Mouse (Mus musculus) neural tube, embryonic 11.5 days (tissue): ENCODE measurements around the gene Cyth1. TPM values are rescaled to one million over a fixed set of nuclear protein-coding genes. Genes with fewer than 3 reads are reported as not detected.

Experiments
- ATAC-seq: fragments of 200-750 bp; cut with Nextera tagmentation; 2 replicates; pipeline ENCODE4 v1.8.0; 2017; ENCODE audit warnings: moderate number of reproducible peaks, mild to moderate bottlenecking, moderate TSS enrichment, moderate library complexity; ENCODE audit not compliant: insufficient read depth, low FRiP score, low TSS enrichment
- DNase-seq: peaks from one replicate; pipeline ENCODE4 v3.0.0-alpha.2; 2015; ENCODE audit warnings: low spot score
- H3K27ac ChIP-seq: fragments of 300-500 bp; sonication (generic); 2 replicates; pipeline ENCODE4 v1.5.1; 2014; ENCODE audit warnings: low read depth, mild to moderate bottlenecking, low read length
- H3K27me3 ChIP-seq: fragments of 300-500 bp; sonication (generic); 2 replicates; pipeline ENCODE4 v1.6.1; 2014; ENCODE audit warnings: mild to moderate bottlenecking, low read length, mixed read lengths; ENCODE audit not compliant: control insufficient read depth, insufficient read depth
- H3K36me3 ChIP-seq: fragments of 300-500 bp; sonication (generic); 2 replicates; pipeline ENCODE4 v1.6.1; 2014; ENCODE audit warnings: mild to moderate bottlenecking, low read length, moderate library complexity, mixed read lengths; ENCODE audit not compliant: control insufficient read depth, insufficient read depth
- H3K4me1 ChIP-seq: fragments of 300-500 bp; sonication (generic); 2 replicates; pipeline ENCODE4 v1.6.1; 2014; ENCODE audit warnings: low read length, mixed read lengths; ENCODE audit not compliant: control insufficient read depth, insufficient read depth
- H3K4me2 ChIP-seq: fragments of 300-500 bp; sonication (generic); 2 replicates; pipeline ENCODE4 v1.6.1; 2014; ENCODE audit warnings: low read depth, mild to moderate bottlenecking, moderate library complexity
- H3K4me3 ChIP-seq: fragments of 300-500 bp; sonication (generic); 2 replicates; pipeline ENCODE4 v1.5.1; 2014; ENCODE audit warnings: low read depth, low read length
- H3K9ac ChIP-seq: fragments of 300-500 bp; sonication (generic); 2 replicates; pipeline ENCODE4 v1.6.1; 2014; ENCODE audit warnings: mild to moderate bottlenecking, low read length
- H3K9me3 ChIP-seq: fragments of 300-500 bp; sonication (generic); 2 replicates; pipeline ENCODE4 v1.6.1; 2016; ENCODE audit warnings: low read length; ENCODE audit not compliant: control insufficient read depth
- WGBS: fragments of 180-500 bp; shearing (Covaris S2); extraction: QIAGEN DNeasy Blood & Tissue Kit; methylation state at CpG from one replicate; pipeline ENCODE4 v1.1.7; 2014; 5-methylcytosine and 5-hydroxymethylcytosine counted together
- polyA plus RNA-seq: library from polyadenylated mRNA; unstranded; fragments of >200 nt; fragmentation: Nextera tagmentation; extraction: Ambion mirVana; gene quantifications from 2 replicates; pipeline ENCODE4 v1.2.1, GENCODE M21; 2014

Cyth1 gene
- polyA plus RNA-seq: 15.6 and 15.8 TPM in 2 replicates

DNA sequence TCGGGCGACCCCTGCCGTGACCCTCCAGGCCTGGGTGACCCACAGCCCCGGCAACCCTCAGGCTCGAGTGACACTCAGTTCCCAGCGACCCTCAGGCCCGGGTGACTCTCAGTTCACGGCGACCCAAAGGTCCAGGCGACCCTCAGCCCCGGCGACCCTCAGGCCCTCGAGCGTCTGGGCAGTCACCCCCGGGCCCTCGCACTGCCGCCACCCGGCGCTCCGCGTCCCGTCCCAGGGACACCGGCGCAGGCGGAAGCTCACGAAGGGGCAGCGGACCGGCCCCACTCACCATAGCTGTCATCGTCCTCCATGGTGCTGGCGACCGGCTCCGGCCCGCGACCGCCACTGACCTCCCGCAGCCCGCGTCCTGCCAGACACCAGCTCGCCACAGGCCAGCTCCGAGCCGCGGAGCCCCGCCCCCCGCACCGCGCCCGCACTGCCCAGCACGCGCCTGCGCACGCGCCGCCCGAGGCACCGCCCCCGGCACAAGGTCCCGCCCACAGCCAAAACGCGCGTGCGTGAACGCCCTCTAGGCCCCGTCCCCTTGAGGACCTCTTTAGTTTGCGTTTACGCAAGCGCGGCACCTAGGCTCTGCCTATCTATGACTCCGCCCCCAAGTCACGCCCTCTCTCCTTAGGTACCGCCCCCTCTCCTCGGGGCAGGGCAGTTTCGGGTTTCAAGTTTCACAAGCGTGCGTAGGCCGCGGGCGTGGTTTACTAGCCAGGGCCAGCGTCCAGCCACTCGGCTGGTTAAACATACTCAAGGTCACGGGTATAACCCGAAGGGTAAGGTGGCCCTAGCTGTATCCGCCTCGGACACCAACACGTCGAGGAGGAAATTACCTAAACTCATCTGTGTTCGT lies at the start of gene Cyth1:
Gene Cyth1 (minus strand): TSS at position 443 of the 862 bp plus-strand sequence.
- no peaks in the 10 kb centered on the region for H3K27me3 ChIP-seq
- H3K4me2 ChIP-seq: peak within 1 kb of the TSS; percentile 94
- H3K27ac ChIP-seq: peak within 1 kb of the TSS; percentile 46; the same call in 1 of the 2 replicates
- H3K4me1 ChIP-seq: peaks cover 11% of the 10 kb centered on the region
- peak within 1 kb of the TSS; percentile 83 for H3K9ac ChIP-seq
- no peaks in the 10 kb centered on the region for H3K9me3 ChIP-seq
- DNase-seq (peak; percentile 99), ATAC-seq (peak; percentile 93)
- WGBS: under 1% methylated on average over 74 of the region's 86 CpGs
- H3K4me3 ChIP-seq: peak within 1 kb of the TSS; percentile 83
- H3K36me3 ChIP-seq: no peaks in the 10 kb centered on the region

DNA sequence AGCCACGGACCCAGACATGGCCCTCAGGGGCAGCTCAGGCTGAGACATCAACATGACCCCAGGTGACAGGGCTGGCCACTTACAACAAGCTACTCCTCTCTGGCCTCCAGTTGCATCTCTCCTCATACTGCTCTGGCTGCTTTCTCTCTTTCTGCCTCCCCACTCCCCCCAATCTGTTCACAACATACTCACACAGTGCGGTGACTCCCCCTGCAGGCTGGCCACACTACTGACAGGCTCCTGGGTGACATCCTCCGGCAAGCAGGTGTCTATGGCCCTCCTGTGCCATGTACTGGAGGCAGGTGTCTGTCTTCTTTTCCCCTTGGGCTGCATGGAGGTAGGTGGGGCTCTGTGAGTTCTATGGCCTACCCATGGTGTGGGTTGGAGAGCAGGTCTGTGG lies 49.6 kb upstream of the Cyth1 start:
- H3K9ac ChIP-seq: no peak overlapping the region
- 75% methylated on average over 3 of the region's 3 CpGs for WGBS
- DNase-seq: no peak

DNA sequence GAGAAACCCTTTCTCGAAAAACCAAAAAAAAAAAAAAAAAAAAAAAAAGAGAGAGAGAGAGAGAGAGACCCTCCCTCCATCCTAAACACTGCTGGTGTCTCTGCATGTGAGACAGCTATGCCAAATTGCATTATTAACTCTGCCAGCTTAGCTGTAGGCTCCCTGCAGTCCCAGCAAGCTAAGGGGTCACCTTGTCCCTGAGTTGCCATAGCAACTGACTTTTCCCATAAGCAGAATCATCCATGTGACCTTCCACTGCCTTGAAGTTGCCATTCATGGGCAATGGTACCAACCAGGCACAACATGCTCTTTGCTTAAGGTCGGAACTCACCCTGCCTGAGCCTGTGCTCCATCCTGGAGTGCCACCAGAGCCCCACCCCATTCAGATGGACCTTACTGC lies 46.6 kb upstream of the Cyth1 start:
- WGBS: 79% methylated on average over 2 of the region's 2 CpGs
- Histone ChIP-seq H3K9ac (no peak overlapping the region), H3K9me3 (no peaks in the 10 kb centered on the region), H3K36me3 (no peaks in the 10 kb centered on the region), H3K4me3 (no peak overlapping the region), H3K27ac (no peak overlapping the region), H3K27me3 (no peaks in the 10 kb centered on the region), H3K4me1 (peaks cover 6% of the 10 kb centered on the region; the same call in 1 of the 2 replicates), H3K4me2 (no peak overlapping the region)
- ATAC-seq: no peak
- DNase-seq: no peak

More for the DNA sequence above, 49.6 kb upstream of the Cyth1 start:
- Histone ChIP-seq H3K27me3 (no peaks in the 10 kb centered on the region), H3K4me1 (no peaks in the 10 kb centered on the region), H3K9me3 (no peaks in the 10 kb centered on the region), H3K36me3 (no peaks in the 10 kb centered on the region; the same call in 1 of the 2 replicates), H3K4me3 (no peak overlapping the region), H3K27ac (no peak overlapping the region), H3K4me2 (no peak overlapping the region)
- no peak for ATAC-seq

DNA sequence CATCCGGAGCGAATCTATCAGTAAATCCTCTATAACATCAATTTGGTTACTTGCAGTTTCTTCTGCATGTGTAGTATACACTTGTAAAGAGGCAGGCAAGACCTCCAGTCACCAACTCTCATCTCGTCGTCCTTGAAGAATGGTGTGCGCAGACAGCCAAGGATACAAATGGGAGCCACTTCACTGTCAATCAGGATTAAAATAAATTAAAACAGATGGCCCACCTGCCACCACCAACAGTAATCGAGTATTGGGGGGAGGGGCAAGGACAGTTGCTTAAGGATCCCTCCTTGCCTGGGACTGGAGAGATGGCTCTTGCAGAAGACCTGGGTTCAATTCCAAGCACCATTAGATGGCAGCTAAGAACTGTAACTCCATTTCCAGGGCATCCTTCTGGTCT lies 44.3 kb upstream of the Cyth1 start:
- WGBS: 75% methylated on average over 6 of the region's 6 CpGs
- Histone ChIP-seq H3K4me3 (no peak overlapping the region), H3K9ac (no peak overlapping the region), H3K4me2 (no peak overlapping the region), H3K4me1 (peaks cover 16% of the 10 kb centered on the region), H3K27ac (no peak overlapping the region), H3K27me3 (no peaks in the 10 kb centered on the region), H3K9me3 (no peaks in the 10 kb centered on the region), H3K36me3 (no peaks in the 10 kb centered on the region)
- DNase-seq (no peak), ATAC-seq (no peak)

DNA sequence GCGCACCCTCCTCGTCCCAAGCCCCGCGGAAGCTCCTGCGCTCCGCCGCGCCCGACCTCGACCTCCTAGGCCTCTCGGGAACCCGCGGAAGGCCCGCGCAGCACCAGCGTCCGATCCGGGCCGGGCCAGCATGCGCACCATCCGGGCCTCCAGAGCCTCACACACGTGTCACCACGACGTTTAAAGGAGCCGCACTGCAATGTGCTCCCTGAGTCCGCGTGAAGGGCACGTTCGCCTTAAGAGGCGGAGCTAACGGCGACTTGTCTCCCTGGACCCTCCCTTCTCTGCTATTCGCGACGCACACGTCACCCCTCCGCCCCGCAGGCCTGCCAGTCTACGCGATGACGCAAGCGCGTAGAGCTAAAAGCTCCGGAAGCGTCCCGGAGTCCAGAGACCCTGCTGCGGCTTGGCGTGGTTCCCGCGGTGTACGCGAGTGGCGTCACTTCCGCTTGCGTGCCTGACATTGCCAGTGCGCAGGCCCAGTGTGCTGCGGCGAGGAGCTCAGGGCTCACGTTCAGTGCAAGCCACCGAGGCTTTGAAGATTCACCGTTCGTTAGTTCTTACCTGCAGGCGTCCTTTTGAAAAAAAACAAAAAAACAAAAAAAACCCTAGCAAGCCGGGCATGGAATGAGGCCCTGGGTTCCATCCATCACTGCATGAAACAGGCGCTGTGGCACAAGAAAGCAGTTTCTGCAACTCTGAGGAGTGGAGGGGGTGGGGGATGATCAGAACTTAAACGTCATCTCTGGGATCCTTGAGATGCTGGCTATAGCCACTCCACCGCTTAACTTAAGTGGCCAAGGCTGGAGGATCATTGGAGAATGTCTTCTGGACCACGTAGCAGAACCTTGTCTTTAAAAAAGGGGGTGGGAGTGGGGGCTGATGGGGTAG lies 41.9 kb upstream of the Cyth1 start, which contains the start of gene Usp36:
Gene Usp36 (minus strand): TSS at position 246 of the 891 bp plus-strand sequence.
- H3K4me2 ChIP-seq: peak within 1 kb of the TSS; percentile 93
- WGBS: 1% methylated on average over 68 of the region's 68 CpGs
- peaks cover 16% of the 10 kb centered on the region for H3K4me1 ChIP-seq
- ATAC-seq: peak; percentile 98
- H3K27ac ChIP-seq: peak within 1 kb of the TSS; percentile 56; the same call in 1 of the 2 replicates
- H3K36me3 ChIP-seq: peaks cover 3% of the 10 kb centered on the region
- DNase-seq: peak; percentile 100
- H3K27me3 ChIP-seq: no peaks in the 10 kb centered on the region
- H3K4me3 ChIP-seq: peak within 1 kb of the TSS; percentile 86
- no peaks in the 10 kb centered on the region for H3K9me3 ChIP-seq
- peak within 1 kb of the TSS; percentile 87 for H3K9ac ChIP-seq

DNA sequence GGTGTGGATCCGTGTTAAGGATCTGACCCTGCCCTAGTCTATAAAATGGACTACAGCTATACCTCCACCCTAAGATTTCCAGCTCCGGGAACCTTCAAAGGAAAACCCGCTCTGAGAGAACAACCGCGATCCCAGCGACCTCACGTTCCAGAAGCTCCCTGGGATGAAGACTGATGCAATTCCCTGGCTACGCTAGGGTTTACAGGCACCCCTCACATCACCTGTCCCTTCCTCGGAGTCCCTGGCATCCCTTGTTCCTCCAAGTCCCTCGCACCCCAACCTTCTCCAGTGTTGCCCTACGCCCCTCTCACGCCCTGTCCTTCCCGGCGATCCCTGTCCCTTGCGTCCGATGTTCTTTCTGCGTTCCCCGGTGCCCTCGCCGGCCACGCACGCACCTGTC lies 41.2 kb upstream of the Cyth1 start:
- no peaks in the 10 kb centered on the region for H3K27me3 ChIP-seq
- peaks cover 16% of the 10 kb centered on the region for H3K4me1 ChIP-seq
- H3K36me3 ChIP-seq: peaks cover 7% of the 10 kb centered on the region
- H3K27ac ChIP-seq: 0 out of 2 replicates have a peak overlapping the region, but pooled peaks have one; percentile 44
- peak overlapping the region; percentile 86 for H3K4me3 ChIP-seq
- DNase-seq (no peak), ATAC-seq (peak; percentile 28; the same call in 1 of the 2 replicates)
- WGBS: under 1% methylated on average over 22 of the region's 22 CpGs
- H3K4me2 ChIP-seq: peak overlapping the region; percentile 93
- no peaks in the 10 kb centered on the region for H3K9me3 ChIP-seq
- peak overlapping the region; percentile 87 for H3K9ac ChIP-seq

DNA sequence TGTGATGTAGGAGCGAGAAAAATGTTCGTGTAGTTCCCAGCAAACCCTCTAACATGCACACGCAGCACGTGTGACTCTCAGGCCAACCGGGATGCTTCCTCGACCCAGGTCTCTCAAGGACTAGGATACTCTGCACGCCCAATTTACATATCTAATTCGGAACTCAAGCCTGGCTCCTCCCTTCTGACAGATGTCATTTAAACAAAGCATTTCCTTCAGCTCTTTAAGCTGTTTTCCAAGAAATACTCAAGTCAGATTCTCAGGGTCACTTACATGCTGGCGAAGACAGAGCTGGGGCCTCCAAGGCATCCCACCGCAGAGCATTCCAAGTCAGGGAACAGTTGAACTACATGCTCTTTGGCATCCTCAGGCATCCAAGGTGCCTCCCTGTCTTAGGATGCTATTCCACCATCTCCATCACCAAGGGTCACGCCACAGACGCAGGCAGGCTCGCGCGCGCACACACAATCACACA lies 40.7 kb upstream of the Cyth1 start:
- Histone ChIP-seq H3K27me3 (no peaks in the 10 kb centered on the region), H3K4me1 (peaks cover 16% of the 10 kb centered on the region), H3K27ac (no peak overlapping the region), H3K9ac (peak overlapping the region; percentile 87), H3K4me2 (peak overlapping the region; percentile 93), H3K9me3 (no peaks in the 10 kb centered on the region), H3K4me3 (peak overlapping the region; percentile 86), H3K36me3 (peaks cover 9% of the 10 kb centered on the region)
- WGBS: 3% methylated on average over 16 of the region's 16 CpGs
- no peak for ATAC-seq
- DNase-seq: no peak

DNA sequence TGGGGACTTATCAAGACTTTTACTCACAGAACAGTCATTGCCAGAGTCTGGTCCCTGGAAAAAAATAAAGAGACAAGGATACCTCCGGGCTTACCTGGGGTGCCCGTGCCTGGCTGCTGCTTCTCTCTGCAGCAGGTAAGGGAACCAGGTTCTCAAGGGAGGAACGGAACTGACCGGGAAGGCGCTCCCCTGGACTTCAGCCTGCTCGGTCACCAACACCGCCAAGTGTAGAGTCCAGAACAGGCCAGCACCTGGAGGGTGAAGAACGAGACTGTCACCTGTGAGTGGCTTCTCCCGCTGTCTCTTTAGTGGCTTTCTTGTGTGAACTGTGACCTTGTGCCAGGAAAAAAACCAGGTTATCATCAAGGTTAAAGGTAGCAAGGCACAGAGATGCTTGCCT lies 39.2 kb upstream of the Cyth1 start:
- Histone ChIP-seq H3K27me3 (no peaks in the 10 kb centered on the region), H3K9me3 (no peaks in the 10 kb centered on the region), H3K9ac (no peak overlapping the region), H3K36me3 (peaks cover 12% of the 10 kb centered on the region), H3K4me1 (peaks cover 16% of the 10 kb centered on the region), H3K27ac (no peak overlapping the region), H3K4me3 (no peak overlapping the region), H3K4me2 (no peak overlapping the region)
- no peak for ATAC-seq
- no peak for DNase-seq
- WGBS: 96% methylated on average over 9 of the region's 9 CpGs
